Mouse (Mus musculus) G1E (cell line): ENCODE data around the gene Dnaja1. TPM values are rescaled to one million over a fixed set of nuclear protein-coding genes. Genes with fewer than 3 reads are reported as not detected.

Source experiments
- ATAC-seq: 2 replicates; pipeline ENCODE4 v1.8.0; 2016; ENCODE audit warnings: mild to moderate bottlenecking; ENCODE audit not compliant: insufficient number of reproducible peaks, poor library complexity, low FRiP score, severe bottlenecking; ENCODE audit errors: extremely low read depth
- DNase-seq: peaks from one replicate; pipeline ENCODE4 v3.0.0; 2012; ENCODE audit warnings: low spot score
- H3K27me3 ChIP-seq: 2 replicates; pipeline ENCODE4 v1.6.1; 2012; ENCODE audit warnings: mild to moderate bottlenecking, low read length, inconsistent platforms; ENCODE audit not compliant: insufficient read depth
- H3K36me3 ChIP-seq: replicated peaks from 2 replicates; pipeline ENCODE3; 2012; ENCODE audit warnings: mild to moderate bottlenecking, inconsistent platforms
- H3K4me1 ChIP-seq: 2 replicates; pipeline ENCODE4 v1.6.1; 2012; ENCODE audit warnings: low read depth, low read length, inconsistent platforms, mixed read lengths; ENCODE audit not compliant: insufficient read depth
- H3K4me3 ChIP-seq: 2 replicates; pipeline ENCODE4 v1.5.1; 2012; ENCODE audit warnings: low read depth, mild to moderate bottlenecking, inconsistent platforms, low read length, moderate library complexity, mixed read lengths
- H3K9me3 ChIP-seq: replicated peaks from 2 replicates; pipeline ENCODE4 v1.6.1; 2012; ENCODE audit warnings: inconsistent platforms
- CTCF ChIP-seq: IDR thresholded peaks from 2 replicates; pipeline ENCODE4 v1.5.1; 2012; ENCODE audit warnings: low read depth, low read length, inconsistent platforms, mixed read lengths
- GATA1 ChIP-seq: IDR thresholded peaks from 2 replicates; pipeline ENCODE4 v1.6.1; 2012; ENCODE audit warnings: borderline replicate concordance, low read length, inconsistent platforms, mixed read lengths
- GATA2 ChIP-seq: IDR thresholded peaks from 2 replicates; pipeline ENCODE4 v1.6.1; 2012; ENCODE audit warnings: low read depth, low read length, inconsistent platforms, borderline replicate concordance
- POLR2AphosphoS5 ChIP-seq: IDR thresholded peaks from 2 replicates; pipeline ENCODE4 v1.6.1; 2012; ENCODE audit warnings: low read depth, low read length, inconsistent platforms; ENCODE audit not compliant: insufficient replicate concordance
- TAL1 ChIP-seq: conservative IDR thresholded peaks from 2 replicates; pipeline ENCODE4 v1.6.1; 2012; ENCODE audit warnings: low read depth, low read length, inconsistent platforms, mixed read lengths
- polyA plus RNA-seq: library from polyadenylated mRNA; stranded (reverse); fragments of >175 nt; gene quantifications from 2 replicates; pipeline ENCODE4 v1.2.3, GENCODE M21; 2012
- total RNA-seq, 2 experiments: library from RNA; stranded (forward) in 1 of 2; stranded (reverse) in 1 of 2; fragments of 200-1000 nt in 1 of 2; fragments of >200 nt in 1 of 2; fragmentation: Nextera tagmentation in 1 of 2; gene quantifications; 2 replicates each; pipeline ENCODE4 v1.2.3; 2014 to 2017

Dnaja1 gene
- total and polyA plus RNA-seq, 3 experiments, result 178 to 353 (median 221) TPM

DNA sequence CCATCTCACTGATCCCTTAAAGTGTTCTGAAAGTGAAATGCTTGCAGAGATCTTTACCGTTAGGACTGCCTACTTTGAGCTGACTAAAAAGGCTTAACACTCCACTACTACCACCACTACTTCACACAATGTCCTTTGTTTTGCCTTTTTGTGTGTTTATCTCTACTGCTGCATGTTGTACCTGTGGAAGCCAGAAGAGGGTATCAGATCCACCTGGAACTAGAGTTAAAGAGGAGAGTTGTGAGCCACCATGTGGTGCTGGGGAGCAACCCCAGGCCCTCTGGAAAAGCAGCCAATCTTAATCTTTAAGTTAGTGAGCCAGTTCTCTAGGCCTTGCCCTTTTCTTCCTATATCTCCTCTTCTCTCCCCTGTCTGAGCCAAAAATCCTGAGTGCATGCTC is 5.3 kb downstream of the Dnaja1 start:
- Histone ChIP-seq H3K4me3 (no peak overlapping the region; the same call in 1 of the 2 replicates), H3K9me3 (no peaks in the 10 kb centered on the region), H3K27me3 (no peaks in the 10 kb centered on the region), H3K4me1 (peaks cover 46% of the 10 kb centered on the region), H3K36me3 (peaks cover 76% of the 10 kb centered on the region)
- no peak for ATAC-seq
- no peak for TF ChIP-seq POLR2AphosphoS5
- TF ChIP-seq CTCF, result no peak
- no peak for TF ChIP-seq TAL1
- no peak for TF ChIP-seq GATA1
- no peak for TF ChIP-seq GATA2
- DNase-seq, result no peak

- Histone ChIP-seq H3K4me3 (no peak overlapping the region), H3K36me3 (peaks cover 81% of the 10 kb centered on the region), H3K4me1 (peaks cover 22% of the 10 kb centered on the region), H3K27me3 (no peaks in the 10 kb centered on the region), H3K9me3 (no peaks in the 10 kb centered on the region)
- no peak for DNase-seq
- no peak for ATAC-seq
- TF ChIP-seq POLR2AphosphoS5 (no peak), TAL1 (no peak), CTCF (no peak), GATA2 (no peak), GATA1 (no peak)
Measured at GRCm38 (mm10) chr4:40731262-40731661, 9.3 kb downstream of the Dnaja1 start.

DNA sequence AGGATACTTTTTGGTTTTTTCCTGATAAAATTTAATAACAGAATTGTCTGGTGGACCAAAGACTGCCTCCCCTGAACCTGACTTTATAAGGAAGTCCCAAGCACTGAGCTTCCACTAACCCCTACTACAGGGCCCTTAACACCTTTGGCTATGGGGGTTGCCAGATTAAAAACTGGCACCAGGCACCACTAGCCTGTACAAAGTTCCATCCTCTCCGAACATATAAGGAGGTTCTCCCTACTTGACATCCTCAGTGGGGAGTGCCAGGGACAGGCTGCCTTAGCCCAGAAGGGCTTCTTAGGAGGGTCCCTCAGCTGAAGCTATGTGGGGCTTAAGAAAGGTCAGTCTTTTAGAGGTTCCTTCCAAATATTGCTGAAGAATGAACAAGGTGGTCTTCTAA is 13.4 kb downstream of the Dnaja1 start:
- TF ChIP-seq POLR2AphosphoS5, result no peak
- TF ChIP-seq CTCF, result no peak
- no peak for TF ChIP-seq TAL1
- TF ChIP-seq GATA1, result no peak
- TF ChIP-seq GATA2, result no peak
- Histone ChIP-seq H3K9me3 (no peaks in the 10 kb centered on the region), H3K36me3 (peaks cover 83% of the 10 kb centered on the region), H3K4me3 (no peak overlapping the region), H3K27me3 (no peaks in the 10 kb centered on the region), H3K4me1 (no peaks in the 10 kb centered on the region; the same call in none of the 2 replicates)
- DNase-seq, result no peak
- ATAC-seq, result no peak

DNA sequence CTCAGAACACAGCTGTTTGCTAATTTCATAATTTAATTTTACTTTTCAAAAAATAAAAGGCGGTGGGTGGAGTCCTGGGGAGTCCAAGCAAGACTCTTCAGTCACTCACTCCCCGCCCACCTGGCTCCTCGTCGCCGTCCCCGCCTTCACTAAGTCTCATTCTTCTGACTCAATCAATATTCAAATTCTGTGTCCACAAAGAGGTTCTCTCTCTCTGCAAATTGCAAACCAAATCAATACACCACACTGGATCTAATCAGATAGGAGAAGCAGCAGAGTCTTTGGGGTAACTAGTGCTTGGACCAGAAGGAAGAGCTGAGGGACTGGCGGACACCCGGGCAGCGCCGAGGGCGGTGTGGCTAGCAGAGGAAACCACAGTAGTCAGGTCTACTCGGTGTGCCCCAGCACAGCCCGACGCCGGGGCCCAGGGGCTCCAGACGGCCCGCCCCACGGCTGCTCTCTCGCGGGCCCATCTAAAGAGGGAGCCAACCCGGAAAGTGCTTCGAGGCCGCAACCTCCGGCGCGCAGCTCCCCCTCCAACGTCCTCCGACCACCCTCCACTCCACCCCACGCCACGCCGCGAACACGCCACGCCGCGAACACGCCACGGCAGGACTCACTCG is 35.3 kb downstream of the Dnaja1 start:
- Histone ChIP-seq H3K4me3 (peak overlapping the region; percentile 99), H3K9me3 (no peaks in the 10 kb centered on the region), H3K27me3 (peaks cover 11% of the 10 kb centered on the region; the same call in 1 of the 2 replicates), H3K4me1 (peaks cover 21% of the 10 kb centered on the region), H3K36me3 (peaks cover 35% of the 10 kb centered on the region)
- no peak for ATAC-seq
- peak; percentile 50 for DNase-seq
- TF ChIP-seq GATA2, result no peak
- no peak for TF ChIP-seq POLR2AphosphoS5
- TF ChIP-seq CTCF, result no peak
- TF ChIP-seq GATA1, result no peak
- no peak for TF ChIP-seq TAL1

DNA sequence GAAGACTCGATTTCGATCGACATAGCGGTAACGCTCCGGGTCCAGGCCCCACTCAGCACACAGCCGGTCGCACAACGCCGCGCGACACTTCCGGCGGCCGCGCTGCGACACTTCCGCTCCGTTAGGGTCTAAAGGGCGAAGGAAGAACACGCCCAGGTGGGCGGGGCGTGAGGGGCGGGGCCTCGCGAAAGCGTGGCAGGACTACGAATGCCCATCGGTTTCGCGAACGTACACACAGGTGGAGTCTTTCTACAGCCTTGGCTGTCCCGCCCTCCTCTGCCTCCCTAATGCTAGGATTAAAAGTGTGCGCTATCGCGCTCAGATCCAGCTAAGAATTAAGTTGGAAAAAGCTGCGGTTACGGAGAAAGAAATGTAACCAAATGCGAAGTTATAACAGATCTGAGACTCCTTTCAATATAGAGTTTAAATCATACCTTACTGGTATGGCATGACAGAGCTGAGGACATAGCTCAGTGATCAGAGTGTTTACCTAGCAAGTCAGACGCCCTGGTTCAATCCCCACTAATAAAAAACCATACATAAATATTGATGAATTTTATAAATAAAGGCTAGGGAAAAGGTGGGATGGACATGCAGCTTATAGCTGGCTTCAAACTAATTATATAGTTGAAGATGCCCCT is 36.0 kb downstream of the Dnaja1 start, which contains the start of gene Smu1:
Gene Smu1, minus strand, starts transcription at position 144 of the 641 bp plus-strand sequence.
- no peak for TF ChIP-seq GATA2
- TF ChIP-seq CTCF, result no peak
- no peak for TF ChIP-seq POLR2AphosphoS5
- TF ChIP-seq GATA1, result no peak
- no peak for TF ChIP-seq TAL1
- Histone ChIP-seq H3K27me3 (peaks cover 17% of the 10 kb centered on the region; the same call in 1 of the 2 replicates), H3K4me3 (peak within 1 kb of the TSS; percentile 99), H3K4me1 (peaks cover 21% of the 10 kb centered on the region), H3K36me3 (peaks cover 29% of the 10 kb centered on the region), H3K9me3 (no peaks in the 10 kb centered on the region)
- peak; percentile 87 for DNase-seq
- ATAC-seq, result peak; percentile 93

- H3K9me3 ChIP-seq, result no peaks in the 10 kb centered on the region
- H3K4me1 ChIP-seq, result peaks cover 24% of the 10 kb centered on the region
- no peak overlapping the region for H3K4me3 ChIP-seq
- H3K27me3 ChIP-seq, result peaks cover 27% of the 10 kb centered on the region
- peaks cover 9% of the 10 kb centered on the region for H3K36me3 ChIP-seq
- no peak for TF ChIP-seq TAL1
- no peak for TF ChIP-seq CTCF
- no peak for TF ChIP-seq GATA2
- TF ChIP-seq GATA1, result no peak
- TF ChIP-seq POLR2AphosphoS5, result no peak
- no peak for DNase-seq
- ATAC-seq, result no peak
Measured at GRCm38 (mm10) chr4:40759876-40760275, 37.9 kb downstream of the Dnaja1 start.
